Mouse (Mus musculus) embryo, embryonic 11.5 days (tissue): Measurements from ENCODE around the gene Hepacam.
A peak's percentile ranks its signal among the peaks of the same experiment; 100 is the strongest.

ENCODE experiments used
- DNase-seq: peaks from one replicate; pipeline ENCODE4 v3.0.0-alpha.2; 2012; ENCODE audit warnings: low read depth, low spot score

Gene Hepacam

DNA sequence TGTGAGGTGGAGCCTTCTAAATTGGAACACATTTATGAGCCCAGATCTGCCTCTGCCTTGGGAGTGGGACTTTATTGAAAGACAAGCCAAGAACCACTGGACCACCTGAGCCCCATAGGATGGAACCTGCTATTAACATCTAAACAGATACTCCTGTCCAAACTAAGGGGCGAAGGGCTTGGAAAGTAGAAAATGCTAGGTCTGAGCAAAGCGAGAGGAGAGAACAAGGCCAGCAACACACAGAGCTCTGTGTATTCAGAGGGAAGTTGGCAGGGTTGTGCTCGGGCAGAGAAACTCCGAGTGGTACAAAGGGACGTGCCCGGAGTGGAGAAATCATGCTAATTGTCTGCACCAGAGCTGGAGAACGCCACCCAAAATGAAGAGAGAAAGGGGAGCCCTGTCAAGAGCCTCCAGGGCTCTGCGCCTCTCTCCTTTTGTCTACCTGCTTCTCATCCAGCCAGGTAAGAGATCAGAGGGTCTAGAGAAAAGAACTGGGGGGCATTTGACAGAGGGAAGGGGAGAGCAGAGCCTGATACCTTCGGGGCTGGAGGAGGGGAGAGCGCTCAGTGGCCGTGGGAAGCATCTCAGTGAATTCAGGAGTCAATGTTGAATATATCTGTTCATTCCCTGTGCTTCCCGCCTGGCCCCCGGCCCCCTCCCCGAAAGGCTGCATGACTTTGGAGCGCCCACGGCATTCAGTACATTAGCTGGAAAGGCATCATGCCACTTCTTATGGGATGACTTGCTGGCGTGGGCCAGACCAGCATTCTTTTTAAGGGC lies at the start of gene Hepacam:
Hepacam (plus strand) TSS at position 51 of the 780 bp plus-strand sequence.
- no peak for DNase-seq

DNA sequence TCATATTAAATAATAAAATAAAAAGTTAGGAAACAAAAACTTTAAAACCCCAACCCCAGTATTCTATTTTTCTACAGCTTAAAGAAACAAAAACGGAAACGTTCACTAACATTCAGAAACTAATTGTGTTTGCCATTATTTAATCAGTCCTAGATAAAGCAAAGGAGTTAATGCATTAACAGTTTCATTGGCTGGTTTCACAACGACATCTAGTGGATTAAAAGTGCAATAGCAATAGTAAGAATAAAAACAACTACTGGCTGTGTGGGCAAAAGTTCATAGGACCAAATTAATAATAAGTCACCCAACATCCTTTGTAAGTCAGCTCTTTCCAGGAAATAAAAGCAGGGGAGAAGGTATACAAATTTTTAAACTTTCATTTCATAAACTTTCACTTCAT lies 37.7 kb upstream of the Hepacam start:
- peak; percentile 7 for DNase-seq

DNA sequence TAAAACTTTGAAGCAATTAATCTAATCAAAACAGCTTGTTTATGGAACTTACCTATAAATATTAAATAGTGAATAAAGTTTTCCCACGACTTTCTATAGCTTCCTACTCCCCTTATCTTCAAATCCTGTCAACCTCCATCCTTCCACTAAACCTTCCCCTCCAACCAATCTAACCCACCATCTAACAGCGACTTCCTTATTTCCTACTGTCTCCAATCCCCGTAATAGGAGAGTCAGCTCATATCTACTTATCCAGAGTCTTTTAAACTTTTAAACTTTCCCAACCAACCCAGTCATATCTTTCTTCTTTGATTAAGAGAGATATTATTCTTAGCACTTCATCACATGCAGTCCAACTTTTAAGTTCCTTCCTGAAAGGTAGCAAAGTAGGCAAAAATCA lies 21.7 kb upstream of the Hepacam start:
- DNase-seq = no peak

DNA sequence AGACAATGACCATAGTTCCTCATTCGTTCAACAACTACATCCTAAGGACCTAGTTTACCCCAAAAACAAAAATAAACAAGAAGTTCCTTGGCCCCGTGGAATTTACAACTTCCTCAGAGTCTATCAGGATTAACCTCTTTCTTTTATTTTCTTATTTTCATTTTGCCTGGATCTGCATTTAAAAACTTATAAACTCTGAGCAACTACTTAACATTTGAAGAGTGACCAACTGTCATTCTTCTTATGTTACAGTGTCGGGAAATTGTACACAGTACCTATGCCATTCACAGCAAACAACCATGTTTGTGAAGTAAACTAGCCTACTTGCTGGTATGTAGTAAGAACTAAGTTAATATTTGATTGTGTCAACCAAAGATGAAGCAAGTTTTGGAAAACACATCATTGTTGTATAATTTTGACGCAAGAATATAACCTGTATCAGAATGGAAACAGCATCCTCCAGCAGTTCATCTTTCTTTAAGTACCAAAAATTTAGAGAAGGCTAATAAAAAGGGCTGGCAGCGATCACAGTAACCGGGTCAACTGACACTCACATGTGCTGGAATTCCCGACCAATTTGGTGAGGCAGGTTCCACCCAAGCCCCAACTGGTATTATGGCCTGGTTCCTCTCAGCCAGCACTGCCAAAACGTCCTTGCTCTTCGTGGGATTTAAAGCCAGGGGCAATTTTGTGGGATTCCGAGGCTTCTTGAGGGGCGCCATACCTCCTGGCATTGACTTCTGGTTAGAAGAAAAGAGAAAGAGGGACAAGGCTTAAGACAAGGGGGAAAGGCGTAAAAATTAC lies 19.8 kb upstream of the Hepacam start:
- no peak for DNase-seq

GRCm38 (mm10) chr9:37347988-37348642 lies 19.0 kb upstream of the Hepacam start, which contains the start of gene Ccdc15:
Ccdc15 (minus strand) TSS chr9:37348432.
- peak; percentile 96 for DNase-seq

DNA sequence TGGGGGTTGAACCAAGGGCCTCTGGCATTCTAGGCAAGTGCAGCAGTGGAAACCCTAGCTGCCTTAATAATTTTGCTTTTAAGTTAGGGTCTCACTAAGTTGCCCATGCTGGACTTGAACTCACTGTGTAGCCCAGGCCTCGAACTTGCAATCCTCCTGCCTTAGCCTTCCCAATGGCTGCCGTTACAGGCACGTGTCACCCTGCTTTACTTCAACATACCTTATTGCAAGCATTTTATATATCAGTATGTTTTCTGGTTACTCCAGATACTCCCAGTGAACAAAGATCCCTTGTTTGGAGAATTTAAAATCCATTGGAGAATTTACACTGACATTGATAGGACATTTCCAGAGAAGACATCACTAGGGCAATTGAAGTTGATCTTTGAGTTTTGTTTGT lies 18.1 kb upstream of the Hepacam start:
- no peak for DNase-seq

- DNase-seq = no peak
Measured at GRCm38 (mm10) chr9:37351266-37351665, 15.9 kb upstream of the Hepacam start.

GRCm38 (mm10) chr9:37354485-37354884 lies 12.7 kb upstream of the Hepacam start:
- DNase-seq = no peak

DNA sequence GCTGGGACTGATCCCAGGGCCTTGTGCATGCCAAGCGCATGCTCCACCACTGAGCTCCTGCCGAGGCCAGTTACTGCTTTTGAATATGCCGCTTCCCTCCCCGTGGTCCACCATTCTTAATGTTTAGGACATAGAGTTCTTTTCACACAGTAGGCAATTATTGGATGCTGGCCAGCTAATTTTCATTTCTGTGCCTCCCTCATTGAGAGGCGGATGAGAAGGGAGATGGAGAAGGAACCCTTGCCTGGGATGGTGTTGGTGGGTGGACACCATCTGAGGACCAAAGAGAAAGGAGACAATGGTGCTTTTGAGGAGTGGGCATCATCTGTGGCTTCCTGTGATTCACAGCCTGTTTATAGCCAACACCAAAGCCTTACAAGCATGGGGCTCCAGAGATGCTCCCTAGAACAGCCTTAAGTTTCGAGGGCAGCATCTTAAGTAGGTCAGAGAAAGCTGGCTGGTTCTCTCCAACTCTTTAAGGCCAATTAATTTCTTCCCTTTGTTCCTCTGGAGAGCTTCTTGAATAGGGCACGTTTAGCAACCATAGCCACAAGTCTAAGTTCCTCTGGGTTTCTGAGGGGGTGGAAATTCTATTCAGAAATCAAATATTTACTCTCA lies 8.3 kb upstream of the Hepacam start:
- DNase-seq = no peak

DNA sequence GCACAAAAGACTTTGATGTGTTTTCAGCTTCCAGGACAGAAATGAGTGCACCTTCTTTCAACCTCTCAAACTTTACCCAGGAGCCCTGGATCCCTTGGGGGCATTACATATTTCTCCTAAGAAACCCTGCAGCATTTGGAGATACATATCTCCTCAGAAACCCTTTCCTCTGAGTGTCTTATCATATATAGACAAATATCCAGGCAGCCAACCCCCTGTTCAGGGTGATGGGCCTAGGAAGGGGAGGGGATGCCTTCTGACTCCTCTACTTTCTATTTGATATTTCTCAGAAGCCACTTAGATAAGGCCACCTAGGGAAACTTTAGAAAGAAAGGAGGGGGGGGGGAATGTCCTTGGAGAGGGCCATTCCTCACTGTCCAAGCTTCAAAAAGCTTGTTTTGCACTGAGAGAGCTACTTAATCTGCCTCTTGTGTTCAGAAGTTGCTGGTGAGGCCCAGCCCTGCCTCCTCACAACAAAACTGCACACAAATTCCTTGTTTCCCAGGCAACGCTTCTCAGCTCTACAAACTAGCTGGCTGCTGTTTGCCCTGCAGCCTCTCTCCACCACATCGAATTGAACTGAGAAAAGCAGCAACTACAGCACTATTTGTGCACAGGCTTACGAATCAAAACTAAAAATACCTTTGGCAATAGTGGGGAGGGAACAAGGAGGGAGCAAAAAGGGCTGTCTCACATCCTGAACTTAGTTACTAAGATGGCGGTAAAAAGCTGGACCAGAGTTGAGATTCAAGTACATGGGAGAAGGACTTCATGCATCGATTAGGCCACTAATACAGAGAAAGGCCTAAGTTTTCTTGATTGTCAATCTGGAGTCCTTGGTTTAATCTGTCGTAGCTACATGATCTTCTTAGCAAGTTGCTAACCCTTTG lies 7.6 kb upstream of the Hepacam start:
- DNase-seq = no peak

DNA sequence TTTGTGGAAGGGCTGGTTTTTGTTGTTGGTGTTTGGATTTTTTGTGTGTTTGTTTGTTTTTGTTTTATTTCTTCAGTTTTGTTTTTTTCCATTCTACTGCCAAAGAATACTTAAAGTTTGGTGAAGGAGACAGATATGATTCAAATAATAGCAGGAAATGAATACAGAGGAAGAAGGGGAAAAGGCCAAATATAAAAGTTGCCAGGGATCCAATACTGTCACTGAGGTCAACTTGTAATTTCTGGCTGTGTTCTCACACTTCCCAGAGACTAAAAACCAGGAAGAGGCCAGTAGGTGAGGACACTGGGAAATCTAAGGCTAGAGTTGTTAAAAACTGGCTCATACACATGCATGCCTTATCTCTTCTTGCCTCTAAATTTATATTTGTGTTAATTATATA lies 5.1 kb upstream of the Hepacam start:
- no peak for DNase-seq

DNA sequence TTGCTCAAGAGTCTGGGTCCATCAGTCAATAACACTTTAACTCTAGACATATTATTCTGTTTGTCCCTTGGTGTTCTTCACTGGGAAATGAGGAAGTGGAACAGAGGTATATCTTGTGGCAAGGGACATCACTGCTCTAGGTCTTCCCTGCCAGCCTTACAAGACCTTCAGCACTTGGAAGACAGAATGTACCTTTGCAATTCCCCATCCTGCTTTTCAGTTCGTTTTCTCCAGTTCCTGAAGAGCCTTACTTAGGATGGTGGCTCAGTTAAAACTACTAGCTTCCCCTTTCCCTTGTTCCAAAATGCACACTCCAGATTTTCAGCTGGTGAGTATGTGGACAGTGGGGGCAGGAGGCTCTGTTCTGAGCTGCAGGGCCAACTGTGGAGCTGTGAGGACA lies 4.3 kb upstream of the Hepacam start:
- no peak for DNase-seq

- no peak for DNase-seq
Measured at GRCm38 (mm10) chr9:37363551-37363950, 3.6 kb upstream of the Hepacam start.

GRCm38 (mm10) chr9:37364392-37364791 lies 2.8 kb upstream of the Hepacam start:
- DNase-seq = no peak

DNA sequence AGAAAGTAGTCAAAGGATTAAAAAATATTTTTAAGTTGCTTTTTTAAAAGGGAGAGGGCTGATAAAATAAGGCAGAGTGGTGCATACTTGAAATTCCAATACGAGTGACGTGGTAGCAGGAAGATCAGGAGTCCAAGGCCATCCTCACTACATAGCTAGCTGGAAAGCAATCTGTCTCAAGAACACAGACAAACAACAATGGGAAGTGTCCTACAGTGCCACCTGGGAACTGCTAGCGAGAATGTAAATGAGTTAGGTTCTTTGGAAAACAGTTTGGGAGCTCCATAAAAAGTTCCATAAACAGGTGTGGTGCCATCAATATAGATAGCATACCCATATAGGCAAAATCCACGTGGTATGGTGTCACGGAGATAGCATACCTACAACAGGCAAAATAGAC lies 1.4 kb upstream of the Hepacam start:
- no peak for DNase-seq

DNA sequence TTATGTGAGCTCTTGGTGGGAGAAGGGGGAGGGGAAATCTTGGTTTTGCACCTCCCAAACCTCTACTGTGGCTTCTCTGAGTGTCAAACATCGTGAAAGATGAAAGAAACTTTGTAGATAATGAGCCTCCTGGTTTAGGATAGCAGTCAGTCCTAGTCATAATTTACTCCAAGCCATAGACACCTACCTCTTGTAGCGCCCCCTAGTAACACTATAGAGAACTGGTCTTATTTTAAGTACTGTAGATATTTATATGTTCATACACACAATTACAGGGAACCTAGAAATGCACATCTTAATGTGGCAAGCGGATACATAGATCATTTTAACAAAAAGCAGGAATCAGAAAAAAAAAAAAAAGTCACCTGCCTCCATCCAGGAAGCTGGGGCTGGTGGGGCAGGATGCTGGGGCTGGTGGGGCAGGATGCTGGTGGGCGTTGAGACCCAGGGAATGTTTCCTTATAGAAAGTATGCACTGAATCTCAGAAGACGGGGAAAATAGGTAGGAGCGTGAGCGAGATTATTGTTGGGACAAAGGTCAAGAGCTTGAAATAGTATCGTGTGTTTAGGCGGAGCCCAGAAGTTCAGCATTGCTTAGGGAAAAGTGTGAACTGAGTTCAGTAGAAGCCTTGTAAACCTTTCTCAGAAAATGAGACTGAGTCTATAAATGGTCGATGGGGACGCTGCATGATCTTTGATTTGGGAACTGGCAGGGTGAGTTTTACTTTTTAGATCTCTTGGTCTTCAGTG lies 1.1 kb downstream of the Hepacam start:
- DNase-seq = no peak

DNA sequence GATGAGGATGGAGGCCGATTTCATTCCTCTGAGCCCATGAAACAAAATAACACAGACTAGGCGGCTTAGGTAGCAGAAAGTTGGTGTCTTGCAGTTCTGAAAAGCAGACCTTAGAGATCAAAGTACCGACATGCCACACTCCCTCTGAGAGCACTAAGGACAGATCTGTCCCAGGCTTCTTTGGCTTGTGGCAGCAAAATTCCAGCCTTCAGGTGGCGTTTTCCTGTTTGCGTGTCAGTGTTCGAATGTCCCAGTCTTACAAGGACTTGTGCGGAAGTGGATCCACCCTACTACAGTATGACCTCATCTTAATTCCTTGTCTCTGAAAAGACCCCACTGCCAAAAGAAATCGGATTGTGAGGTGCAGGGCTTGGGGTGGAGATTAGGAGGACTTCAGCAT lies 1.7 kb downstream of the Hepacam start:
- DNase-seq = no peak

DNA sequence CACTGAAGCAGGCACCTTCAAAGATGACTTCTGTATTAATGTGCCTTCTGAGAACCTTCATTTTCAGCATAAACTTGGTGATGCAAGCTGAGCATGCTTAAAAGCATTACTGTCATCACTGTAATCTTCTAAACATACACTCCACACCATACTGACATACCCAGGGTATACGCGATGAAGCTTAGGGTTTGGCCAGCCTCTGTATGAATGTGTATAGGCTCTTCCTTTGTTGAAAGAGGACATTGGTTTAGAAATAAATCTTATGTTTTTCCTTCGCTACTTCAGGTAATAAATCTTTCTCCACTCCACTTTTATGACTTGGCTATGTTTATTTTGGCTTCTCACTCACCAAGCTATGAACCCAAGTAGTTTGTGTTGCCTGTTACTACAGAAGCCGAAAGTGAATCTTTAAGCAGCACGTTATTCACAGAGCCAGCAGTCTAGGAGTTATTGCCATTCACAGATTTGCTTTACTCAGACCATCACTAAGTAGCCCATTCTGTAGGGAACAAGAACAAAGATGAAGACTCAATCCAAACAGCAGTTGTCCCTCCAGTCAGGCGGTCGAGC lies 4.2 kb downstream of the Hepacam start:
- DNase-seq = no peak

- no peak for DNase-seq
Measured at GRCm38 (mm10) chr9:37375718-37376117, 8.6 kb downstream of the Hepacam start.

- DNase-seq = no peak
Measured at GRCm38 (mm10) chr9:37383161-37383560, 16.0 kb downstream of the Hepacam start.
